Mouse (Mus musculus) forebrain, embryonic 11.5 days (tissue): ENCODE measurements around the gene Csf2rb2. TPM values are rescaled to one million over a fixed set of nuclear protein-coding genes. Genes with fewer than 3 reads are reported as not detected.
A peak's percentile ranks its signal among the peaks of the same experiment; 100 is the strongest.
"Not testable (repeated sequence)": the region's sequence is repeated elsewhere in the genome, so short reads cannot be mapped to it uniquely, and the experiment has no call there.

Source experiments
- ATAC-seq: fragments of 200-750 bp; cut with Nextera tagmentation; replicated peaks from 2 replicates; pipeline ENCODE4 v1.8.0; 2017; ENCODE audit warnings: moderate TSS enrichment; ENCODE audit not compliant: low FRiP score
- DNase-seq: peaks from one replicate; pipeline ENCODE4 v3.0.0-alpha.2; 2017; ENCODE audit warnings: low spot score
- H3K27ac ChIP-seq: fragments of 300-500 bp; sonication (generic); 2 replicates; pipeline ENCODE4 v1.5.1; 2014; ENCODE audit warnings: low read depth, low read length
- H3K27me3 ChIP-seq: fragments of 300-500 bp; sonication (generic); 2 replicates; pipeline ENCODE4 v1.6.1; 2014; ENCODE audit warnings: mild to moderate bottlenecking, low read length, mixed read lengths; ENCODE audit not compliant: control insufficient read depth, insufficient read depth
- H3K36me3 ChIP-seq: fragments of 300-500 bp; sonication (generic); 2 replicates; pipeline ENCODE4 v1.6.1; 2014; ENCODE audit warnings: mild to moderate bottlenecking, low read length, moderate library complexity, mixed read lengths; ENCODE audit not compliant: control insufficient read depth, insufficient read depth
- H3K4me1 ChIP-seq: fragments of 300-500 bp; sonication (generic); replicated peaks from 2 replicates; pipeline ENCODE4 v1.6.1; 2014; ENCODE audit warnings: low read length, mixed read lengths; ENCODE audit not compliant: control insufficient read depth, insufficient read depth
- H3K4me2 ChIP-seq: fragments of 300-500 bp; sonication (generic); 2 replicates; pipeline ENCODE4 v1.6.1; 2014; ENCODE audit warnings: low read depth, mild to moderate bottlenecking, low read length, moderate library complexity, mixed read lengths; ENCODE audit not compliant: severe bottlenecking
- H3K4me3 ChIP-seq: fragments of 300-500 bp; sonication (generic); 2 replicates; pipeline ENCODE4 v1.5.1; 2014; ENCODE audit warnings: low read depth, low read length
- H3K9ac ChIP-seq: fragments of 300-500 bp; sonication (generic); 2 replicates; pipeline ENCODE4 v1.6.1; 2014; ENCODE audit warnings: low read length
- H3K9me3 ChIP-seq: fragments of 300-500 bp; sonication (generic); 2 replicates; pipeline ENCODE4 v1.6.1; 2016; ENCODE audit warnings: low read length, mixed read lengths; ENCODE audit not compliant: control insufficient read depth
- WGBS: fragments of 180-500 bp; shearing (Covaris S2); extraction: QIAGEN DNeasy Blood & Tissue Kit; methylation state at CpG from one replicate; pipeline ENCODE4 v1.1.7; 2014; 5-methylcytosine and 5-hydroxymethylcytosine counted together
- polyA plus RNA-seq: library from polyadenylated mRNA; unstranded; fragments of >200 nt; fragmentation: Nextera tagmentation; extraction: Ambion mirVana; gene quantifications from 2 replicates; pipeline ENCODE4 v1.2.1, GENCODE M21; 2014

Gene Csf2rb2
- 0.17 and 0.40 TPM in 2 replicates for polyA plus RNA-seq

GRCm38 (mm10) chr15:78305341-78305933, at the start of gene Csf2rb2:
TSS of gene Csf2rb2 (minus strand) at chr15:78305721.
- ATAC-seq = no peak
- 85% methylated on average over 10 of the region's 10 CpGs for WGBS
- no peaks in the 10 kb centered on the region for H3K36me3 ChIP-seq

GRCm38 (mm10) chr15:78354958-78355357, 49.4 kb upstream of the Csf2rb2 start:
- Histone ChIP-seq H3K9ac (no peak overlapping the region), H3K9me3 (no peaks in the 10 kb centered on the region), H3K27ac (no peak overlapping the region), H3K4me3 (no peak overlapping the region), H3K4me2 (no peak overlapping the region), H3K36me3 (no peaks in the 10 kb centered on the region), H3K4me1 (no peaks in the 10 kb centered on the region), H3K27me3 (no peaks in the 10 kb centered on the region)
- no peak for DNase-seq
- no peak for ATAC-seq
- WGBS = 0% methylated on average over 1 of the region's 1 CpGs

More at GRCm38 (mm10) chr15:78305341-78305933, at the start of gene Csf2rb2:
- H3K4me2 ChIP-seq = no peak within 1 kb of the TSS
- no peaks in the 10 kb centered on the region for H3K9me3 ChIP-seq
- DNase-seq = no peak
- no peaks in the 10 kb centered on the region for H3K27me3 ChIP-seq
- no peak within 1 kb of the TSS for H3K27ac ChIP-seq
- H3K4me3 ChIP-seq = no peak within 1 kb of the TSS
- no peaks in the 10 kb centered on the region for H3K4me1 ChIP-seq
- H3K9ac ChIP-seq = no peak within 1 kb of the TSS

GRCm38 (mm10) chr15:78351586-78352165, 46.2 kb upstream of the Csf2rb2 start:
- no peak overlapping the region for H3K27ac ChIP-seq
- H3K9me3 ChIP-seq = no peaks in the 10 kb centered on the region
- H3K4me3 ChIP-seq = no peak overlapping the region
- WGBS = 64% methylated on average over 3 of the region's 3 CpGs
- DNase-seq (no peak), ATAC-seq (no peak)
- H3K4me2 ChIP-seq = no peak overlapping the region
- H3K36me3 ChIP-seq = no peaks in the 10 kb centered on the region
- H3K4me1 ChIP-seq = no peaks in the 10 kb centered on the region
- H3K27me3 ChIP-seq = no peaks in the 10 kb centered on the region
- no peak overlapping the region for H3K9ac ChIP-seq

- no peaks in the 10 kb centered on the region for H3K36me3 ChIP-seq
- ATAC-seq (no peak), DNase-seq (no peak)
- H3K9me3 ChIP-seq = no peaks in the 10 kb centered on the region
- WGBS = 87% methylated on average over 3 of the region's 3 CpGs
- H3K4me3 ChIP-seq = no peak overlapping the region
- H3K9ac ChIP-seq = no peak overlapping the region
- H3K4me2 ChIP-seq = no peak overlapping the region
- H3K4me1 ChIP-seq = no peaks in the 10 kb centered on the region
- H3K27ac ChIP-seq = no peak overlapping the region
- no peaks in the 10 kb centered on the region for H3K27me3 ChIP-seq
These were observed 39.0 kb upstream of the Csf2rb2 start for GRCm38 (mm10) chr15:78344567-78344966.

GRCm38 (mm10) chr15:78343683-78344082, 38.2 kb upstream of the Csf2rb2 start:
- Histone ChIP-seq H3K27me3 (no peaks in the 10 kb centered on the region), H3K4me1 (no peaks in the 10 kb centered on the region), H3K27ac (no peak overlapping the region), H3K4me2 (no peak overlapping the region), H3K36me3 (no peaks in the 10 kb centered on the region), H3K4me3 (no peak overlapping the region), H3K9ac (no peak overlapping the region), H3K9me3 (no peaks in the 10 kb centered on the region)
- DNase-seq (no peak), ATAC-seq (no peak)
- 16% methylated on average over 1 of the region's 1 CpGs for WGBS

GRCm38 (mm10) chr15:78340919-78341318, 35.4 kb upstream of the Csf2rb2 start:
- WGBS = 72% methylated on average over 7 of the region's 7 CpGs

GRCm38 (mm10) chr15:78339627-78340423, 34.3 kb upstream of the Csf2rb2 start:
- peak; percentile 60 for DNase-seq
- not testable (repeated sequence) for H3K4me1 ChIP-seq, H3K4me2 ChIP-seq, H3K4me3 ChIP-seq, H3K9me3 ChIP-seq, H3K27ac ChIP-seq, H3K9ac ChIP-seq, H3K27me3 ChIP-seq, ATAC-seq, H3K36me3 ChIP-seq
- WGBS = 37% methylated on average over 7 of the region's 7 CpGs

More at GRCm38 (mm10) chr15:78340919-78341318, 35.4 kb upstream of the Csf2rb2 start:
- not testable (repeated sequence) for H3K27ac ChIP-seq, H3K4me3 ChIP-seq, H3K9ac ChIP-seq, DNase-seq, H3K4me1 ChIP-seq, ATAC-seq, H3K36me3 ChIP-seq, H3K27me3 ChIP-seq, H3K4me2 ChIP-seq, H3K9me3 ChIP-seq

- ATAC-seq = no peak
- no peaks in the 10 kb centered on the region for H3K4me1 ChIP-seq
These were observed 28.9 kb upstream of the Csf2rb2 start for GRCm38 (mm10) chr15:78334380-78334779.

More at GRCm38 (mm10) chr15:78334380-78334779, 28.9 kb upstream of the Csf2rb2 start:
- Histone ChIP-seq H3K9me3 (no peaks in the 10 kb centered on the region), H3K4me2 (no peak overlapping the region), H3K27me3 (no peaks in the 10 kb centered on the region), H3K4me3 (no peak overlapping the region), H3K27ac (no peak overlapping the region), H3K36me3 (no peaks in the 10 kb centered on the region), H3K9ac (no peak overlapping the region)
- no peak for DNase-seq
- WGBS = 87% methylated on average over 3 of the region's 3 CpGs
